Mouse (Mus musculus) adrenal gland, postnatal 25 days (tissue): ENCODE data around the gene Golga1. TPM values are rescaled to one million over a fixed set of nuclear protein-coding genes. Genes with fewer than 3 reads are reported as not detected.

Experiments
- DNase-seq: peaks from one replicate; pipeline ENCODE4 v3.0.0; 2021; ENCODE audit warnings: mixed read lengths
- total RNA-seq: library from RNA; stranded (reverse); gene quantifications from 2 replicates; pipeline ENCODE4 v1.2.3, GENCODE M21; 2021

The Golga1 gene
- total RNA-seq, 1 experiment from 2014 or later, result 32.8 TPM

GRCm38 (mm10) chr2:38974171-38974570, 91.2 kb downstream of the Golga1 start:
- peak; percentile 35 for DNase-seq

GRCm38 (mm10) chr2:38973701-38974100, 91.6 kb downstream of the Golga1 start:
- DNase-seq, result peak; percentile 72

DNA sequence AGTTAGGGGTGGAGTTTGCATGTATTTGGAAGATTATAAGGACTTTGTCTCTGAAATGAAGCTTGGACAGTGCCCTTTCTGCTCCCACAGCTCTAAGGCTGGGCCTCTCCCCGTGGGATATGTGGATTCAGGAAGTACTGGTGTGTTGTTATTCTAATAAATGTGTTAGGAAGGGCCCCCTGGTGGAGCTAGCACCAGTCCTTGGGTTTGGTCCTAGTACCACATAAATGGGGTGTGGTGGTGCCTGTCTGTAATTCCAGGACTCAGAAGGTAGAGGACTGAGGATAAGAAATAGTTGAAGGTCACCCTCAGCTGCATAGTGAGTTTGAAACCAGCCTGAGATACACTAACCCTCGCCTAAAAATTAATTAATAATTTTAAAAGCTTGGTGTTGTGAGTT, 92.1 kb downstream of the Golga1 start:
- DNase-seq, result no peak

GRCm38 (mm10) chr2:38970057-38970456, 95.3 kb downstream of the Golga1 start:
- DNase-seq, result no peak

DNA sequence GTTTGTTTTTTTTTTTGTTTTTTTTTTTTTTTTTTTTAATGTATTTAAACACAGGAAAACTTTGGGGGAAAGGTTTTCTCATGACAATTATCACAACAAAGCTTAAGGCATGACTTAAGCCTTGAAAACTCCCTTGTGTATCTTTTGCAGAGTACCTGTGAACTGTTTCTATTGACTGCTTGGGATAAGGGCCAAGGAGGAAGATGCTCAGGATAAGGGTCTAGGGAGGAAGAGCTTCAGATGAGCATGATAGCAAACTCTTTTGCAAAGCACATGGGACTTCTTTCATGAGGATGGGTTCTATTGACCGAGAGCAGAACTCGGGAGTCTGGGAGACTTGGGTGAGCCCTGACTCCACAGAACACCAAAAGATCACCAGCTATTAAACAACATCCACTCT, 95.7 kb downstream of the Golga1 start:
- DNase-seq, result no peak

Other genes starting within 250 kb of the Golga1 start
- gene Nr6a1, start 137.9 kb downstream of the Golga1 start, total RNA-seq, result 9.5 and 10.2 TPM in 2 replicates
- 9.3 and 10.6 TPM in 2 replicates for gene Olfml2a, start 133.6 kb downstream of the Golga1 start, total RNA-seq
- 0.43 and 0.85 TPM in 2 replicates for gene Wdr38, start 68.1 kb downstream of the Golga1 start, total RNA-seq
- gene Arpc5l, start 60.2 kb downstream of the Golga1 start, total RNA-seq, result 71.2 and 78.8 TPM in 2 replicates
- gene Rpl35, start 59.9 kb downstream of the Golga1 start, total RNA-seq, result 390 and 397 TPM in 2 replicates
- 9.7 and 12.9 TPM in 2 replicates for gene Scai, start 125.2 kb upstream of the Golga1 start, total RNA-seq
- 80.2 and 89.7 TPM in 2 replicates for gene Ppp6c, start 160.9 kb upstream of the Golga1 start, total RNA-seq